Mouse (Mus musculus): Measurements from ENCODE around the gene Irak3. TPM values are rescaled to one million over a fixed set of nuclear protein-coding genes. Genes with fewer than 3 reads are reported as not detected.

Gene Irak3
- polyA plus RNA-seq, 2 experiments = 1.9 to 3.2 TPM

- Histone ChIP-seq H3K27me3 (ENCODE audit: control insufficient read depth, insufficient read depth, low read length) (no peaks in the 10 kb centered on the region), H3K4me1 (ENCODE audit: control insufficient read depth, insufficient read depth, low read length) (no peaks in the 10 kb centered on the region), H3K36me3 (ENCODE audit: control insufficient read depth, insufficient read depth, low read length) (no peaks in the 10 kb centered on the region), H3K4me3 (replicated peaks; ENCODE audit: low read length) (no peak overlapping the region), H3K9ac (ENCODE audit: low read depth, low read length, severe bottlenecking) (no peak overlapping the region), H3K9me3 (ENCODE audit: control insufficient read depth, low read length) (no peaks in the 10 kb centered on the region; the same call in 1 of the 2 replicates), H3K4me2 (replicated peaks; ENCODE audit: low read depth, low read length, severe bottlenecking) (no peak overlapping the region), H3K27ac (replicated peaks; ENCODE audit: low read depth, low read length) (no peak overlapping the region)
- ATAC-seq (ENCODE audit: low FRiP score, low read depth) = no peak
- TF ChIP-seq POLR2A (IDR thresholded peaks at IDR 0.05; ENCODE audit: borderline replicate concordance, extremely low read depth, insufficient read depth, insufficient read length) = no peak
- no peak for DNase-seq (ENCODE audit: low spot score)
- WGBS = 83% methylated on average over 15 of the region's 15 CpGs
Observed at GRCm38 (mm10) chr10:120174192-120174705, 27.7 kb downstream of the Irak3 start.

GRCm38 (mm10) chr10:120171340-120171739 lies 30.6 kb downstream of the Irak3 start:
- WGBS = 57% methylated on average over 5 of the region's 5 CpGs
- no peak for TF ChIP-seq POLR2A (IDR thresholded peaks at IDR 0.05; ENCODE audit: borderline replicate concordance, extremely low read depth, insufficient read depth, insufficient read length)
- Histone ChIP-seq H3K4me1 (ENCODE audit: control insufficient read depth, insufficient read depth, low read length) (no peaks in the 10 kb centered on the region), H3K9me3 (ENCODE audit: control insufficient read depth, low read length) (no peaks in the 10 kb centered on the region; the same call in 1 of the 2 replicates), H3K4me2 (replicated peaks; ENCODE audit: low read depth, low read length, severe bottlenecking) (no peak overlapping the region), H3K4me3 (replicated peaks; ENCODE audit: low read length) (no peak overlapping the region), H3K27ac (replicated peaks; ENCODE audit: low read depth, low read length) (no peak overlapping the region), H3K27me3 (ENCODE audit: control insufficient read depth, insufficient read depth, low read length) (no peaks in the 10 kb centered on the region), H3K9ac (ENCODE audit: low read depth, low read length, severe bottlenecking) (no peak overlapping the region), H3K36me3 (ENCODE audit: control insufficient read depth, insufficient read depth, low read length) (no peaks in the 10 kb centered on the region)
- no peak for DNase-seq (ENCODE audit: low spot score)
- ATAC-seq (ENCODE audit: low FRiP score, low read depth) = no peak

GRCm38 (mm10) chr10:120170277-120170676 lies 31.7 kb downstream of the Irak3 start:
- Histone ChIP-seq H3K9me3 (ENCODE audit: control insufficient read depth, low read length) (no peaks in the 10 kb centered on the region; the same call in 1 of the 2 replicates), H3K9ac (ENCODE audit: low read depth, low read length, severe bottlenecking) (no peak overlapping the region), H3K27me3 (ENCODE audit: control insufficient read depth, insufficient read depth, low read length) (no peaks in the 10 kb centered on the region), H3K4me3 (replicated peaks; ENCODE audit: low read length) (no peak overlapping the region), H3K27ac (replicated peaks; ENCODE audit: low read depth, low read length) (no peak overlapping the region), H3K4me2 (replicated peaks; ENCODE audit: low read depth, low read length, severe bottlenecking) (no peak overlapping the region), H3K4me1 (ENCODE audit: control insufficient read depth, insufficient read depth, low read length) (no peaks in the 10 kb centered on the region), H3K36me3 (ENCODE audit: control insufficient read depth, insufficient read depth, low read length) (no peaks in the 10 kb centered on the region)
- ATAC-seq (ENCODE audit: low FRiP score, low read depth) = no peak
- no peak for TF ChIP-seq POLR2A (IDR thresholded peaks at IDR 0.05; ENCODE audit: borderline replicate concordance, extremely low read depth, insufficient read depth, insufficient read length)
- DNase-seq (ENCODE audit: low spot score) = no peak
- WGBS = 81% methylated on average over 4 of the region's 4 CpGs

GRCm38 (mm10) chr10:120169841-120170240 lies 32.1 kb downstream of the Irak3 start:
- no peak for TF ChIP-seq POLR2A (IDR thresholded peaks at IDR 0.05; ENCODE audit: borderline replicate concordance, extremely low read depth, insufficient read depth, insufficient read length)
- H3K9me3 ChIP-seq (ENCODE audit: control insufficient read depth, low read length) = no peaks in the 10 kb centered on the region; the same call in 1 of the 2 replicates
- no peak for DNase-seq (ENCODE audit: low spot score)
- no peaks in the 10 kb centered on the region for H3K27me3 ChIP-seq (ENCODE audit: control insufficient read depth, insufficient read depth, low read length)
- H3K27ac ChIP-seq (replicated peaks; ENCODE audit: low read depth, low read length) = no peak overlapping the region
- H3K4me2 ChIP-seq (replicated peaks; ENCODE audit: low read depth, low read length, severe bottlenecking) = no peak overlapping the region
- H3K4me3 ChIP-seq (replicated peaks; ENCODE audit: low read length) = no peak overlapping the region
- H3K36me3 ChIP-seq (ENCODE audit: control insufficient read depth, insufficient read depth, low read length) = no peaks in the 10 kb centered on the region
- no peak for ATAC-seq (ENCODE audit: low FRiP score, low read depth)
- no peak overlapping the region for H3K9ac ChIP-seq (ENCODE audit: low read depth, low read length, severe bottlenecking)
- H3K4me1 ChIP-seq (ENCODE audit: control insufficient read depth, insufficient read depth, low read length) = no peaks in the 10 kb centered on the region
- 79% methylated on average over 5 of the region's 5 CpGs for WGBS

- WGBS = 59% methylated on average over 10 of the region's 10 CpGs
- H3K4me2 ChIP-seq (replicated peaks; ENCODE audit: low read depth, low read length, severe bottlenecking) = no peak overlapping the region
- H3K9me3 ChIP-seq (ENCODE audit: control insufficient read depth, low read length) = no peaks in the 10 kb centered on the region; the same call in 1 of the 2 replicates
- ATAC-seq (ENCODE audit: low FRiP score, low read depth) (no peak), DNase-seq (ENCODE audit: low spot score) (no peak)
- H3K4me1 ChIP-seq (ENCODE audit: control insufficient read depth, insufficient read depth, low read length) = no peaks in the 10 kb centered on the region
- no peaks in the 10 kb centered on the region for H3K36me3 ChIP-seq (ENCODE audit: control insufficient read depth, insufficient read depth, low read length)
- H3K9ac ChIP-seq (ENCODE audit: low read depth, low read length, severe bottlenecking) = no peak overlapping the region
- no peak for TF ChIP-seq POLR2A (IDR thresholded peaks at IDR 0.05; ENCODE audit: borderline replicate concordance, extremely low read depth, insufficient read depth, insufficient read length)
- no peak overlapping the region for H3K4me3 ChIP-seq (replicated peaks; ENCODE audit: low read length)
- H3K27ac ChIP-seq (replicated peaks; ENCODE audit: low read depth, low read length) = no peak overlapping the region
- H3K27me3 ChIP-seq (ENCODE audit: control insufficient read depth, insufficient read depth, low read length) = no peaks in the 10 kb centered on the region
Observed at GRCm38 (mm10) chr10:120169064-120169463, 32.9 kb downstream of the Irak3 start.
